Mouse (Mus musculus) stomach, postnatal 0 days (tissue): ENCODE data around the gene Casp9. TPM values are rescaled to one million over a fixed set of nuclear protein-coding genes. Genes with fewer than 3 reads are reported as not detected.

ENCODE experiments used
- ATAC-seq: fragments of 200-750 bp; cut with Nextera tagmentation; 2 replicates; pipeline ENCODE4 v1.8.0; 2017; ENCODE audit not compliant: low FRiP score, low TSS enrichment
- DNase-seq: peaks from one replicate; pipeline ENCODE4 v3.0.0-alpha.2; 2016; ENCODE audit warnings: low spot score
- H3K27ac ChIP-seq: fragments of 300-500 bp; sonication (generic); replicated peaks from 2 replicates; pipeline ENCODE4 v1.5.1; 2014; ENCODE audit warnings: mild to moderate bottlenecking, control low read depth
- H3K27me3 ChIP-seq: fragments of 300-500 bp; sonication (generic); 2 replicates; pipeline ENCODE4 v1.6.1; 2014; ENCODE audit warnings: low read length; ENCODE audit not compliant: control insufficient read depth, insufficient read depth
- H3K36me3 ChIP-seq: fragments of 300-500 bp; sonication (generic); 2 replicates; pipeline ENCODE4 v1.6.1; 2014; ENCODE audit warnings: low read length, mixed read lengths; ENCODE audit not compliant: control insufficient read depth, insufficient read depth
- H3K4me1 ChIP-seq: fragments of 300-500 bp; sonication (generic); replicated peaks from 2 replicates; pipeline ENCODE4 v1.6.1; 2014; ENCODE audit warnings: antibody characterized with exemption; ENCODE audit not compliant: control insufficient read depth, insufficient read depth
- H3K4me2 ChIP-seq: fragments of 300-500 bp; sonication (generic); replicated peaks from 2 replicates; pipeline ENCODE4 v1.6.1; 2014; ENCODE audit warnings: low read depth, mild to moderate bottlenecking, control low read depth, moderate library complexity
- H3K4me3 ChIP-seq: fragments of 300-500 bp; sonication (generic); 2 replicates; pipeline ENCODE4 v1.5.1; 2014; ENCODE audit warnings: low read depth, low read length, control low read depth
- H3K9ac ChIP-seq: fragments of 300-500 bp; sonication (generic); 2 replicates; pipeline ENCODE4 v1.6.1; 2014; ENCODE audit warnings: mild to moderate bottlenecking, low read length, control low read depth, mixed read lengths
- H3K9me3 ChIP-seq: fragments of 300-500 bp; sonication (generic); 2 replicates; pipeline ENCODE4 v1.6.1; 2016; ENCODE audit warnings: low read length; ENCODE audit not compliant: control insufficient read depth
- CTCF ChIP-seq: IDR thresholded peaks from 2 replicates; pipeline ENCODE4 v1.5.1; 2016; ENCODE audit warnings: antibody characterized with exemption, low read depth, mild to moderate bottlenecking, moderate library complexity
- EP300 ChIP-seq: optimal IDR thresholded peaks from 2 replicates; pipeline ENCODE3; 2016; ENCODE audit warnings: antibody characterized with exemption
- WGBS: fragments of 180-500 bp; shearing (Covaris S2); extraction: QIAGEN DNeasy Blood & Tissue Kit; methylation state at CpG from one replicate; pipeline ENCODE4 v1.1.7; 2014; 5-methylcytosine and 5-hydroxymethylcytosine counted together
- polyA plus RNA-seq: library from polyadenylated mRNA; unstranded; fragments of >200 nt; fragmentation: Nextera tagmentation; extraction: Ambion mirVana; gene quantifications from 2 replicates; pipeline ENCODE4 v1.2.1, GENCODE M21; 2015

Gene Casp9
- polyA plus RNA-seq, 1 experiment from 2014 or later: 9.8 TPM

DNA sequence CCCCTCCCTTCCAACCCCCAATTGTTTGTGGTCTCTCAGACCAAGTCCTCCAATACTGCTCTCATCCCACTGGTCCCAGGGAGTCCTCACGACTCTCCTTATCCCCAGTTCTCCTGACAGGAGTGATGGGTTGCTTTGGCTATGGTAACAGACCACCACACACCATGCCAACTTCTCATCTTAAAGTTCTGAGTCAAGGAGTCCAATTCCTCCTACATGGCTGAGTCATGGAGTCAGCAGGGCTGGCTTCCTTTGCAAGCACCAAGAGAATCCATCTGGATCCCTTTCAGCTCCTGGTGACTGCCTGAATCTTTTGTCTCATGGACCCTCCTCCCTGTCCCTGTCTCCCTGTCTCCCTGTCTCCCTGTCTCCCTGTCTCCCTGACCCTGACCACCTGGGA lies 40.5 kb downstream of the Casp9 start:
- no peak overlapping the region for H3K4me3 ChIP-seq
- H3K4me2 ChIP-seq: no peak overlapping the region
- ATAC-seq (no peak), DNase-seq (no peak)
- 53% methylated on average over 1 of the region's 1 CpGs for WGBS
- H3K4me1 ChIP-seq: no peaks in the 10 kb centered on the region
- no peak for TF ChIP-seq CTCF
- TF ChIP-seq EP300: no peak
- no peak overlapping the region for H3K9ac ChIP-seq
- no peaks in the 10 kb centered on the region for H3K36me3 ChIP-seq
- H3K9me3 ChIP-seq: no peaks in the 10 kb centered on the region
- H3K27me3 ChIP-seq: no peaks in the 10 kb centered on the region
- no peak overlapping the region for H3K27ac ChIP-seq

- Histone ChIP-seq H3K9me3 (no peaks in the 10 kb centered on the region), H3K27me3 (no peaks in the 10 kb centered on the region), H3K9ac (no peak overlapping the region), H3K36me3 (no peaks in the 10 kb centered on the region), H3K4me2 (no peak overlapping the region), H3K4me1 (no peaks in the 10 kb centered on the region), H3K4me3 (no peak overlapping the region), H3K27ac (no peak overlapping the region)
- peak; percentile 15; the same call in 1 of the 2 replicates for ATAC-seq
- DNase-seq: no peak
- no peak for TF ChIP-seq CTCF
- TF ChIP-seq EP300: no peak
- whole genome bisulfite sequencing: 48% methylated on average over 5 of the region's 5 CpGs
These were observed 41.2 kb downstream of the Casp9 start for GRCm38 (mm10) chr4:141834536-141835095.

GRCm38 (mm10) chr4:141845999-141846398 lies 52.6 kb downstream of the Casp9 start, which contains the start of gene Ctrc:
Gene Ctrc (minus strand): TSS chr4:141846359.
- Histone ChIP-seq H3K4me1 (no peaks in the 10 kb centered on the region), H3K36me3 (no peaks in the 10 kb centered on the region), H3K27ac (no peak within 1 kb of the TSS), H3K9ac (no peak within 1 kb of the TSS), H3K9me3 (no peaks in the 10 kb centered on the region), H3K4me2 (no peak within 1 kb of the TSS), H3K4me3 (no peak within 1 kb of the TSS), H3K27me3 (no peaks in the 10 kb centered on the region)
- ATAC-seq: no peak
- TF ChIP-seq CTCF (no peak), EP300 (no peak)
- WGBS: 81% methylated on average over 6 of the region's 6 CpGs
- DNase-seq: no peak

DNA sequence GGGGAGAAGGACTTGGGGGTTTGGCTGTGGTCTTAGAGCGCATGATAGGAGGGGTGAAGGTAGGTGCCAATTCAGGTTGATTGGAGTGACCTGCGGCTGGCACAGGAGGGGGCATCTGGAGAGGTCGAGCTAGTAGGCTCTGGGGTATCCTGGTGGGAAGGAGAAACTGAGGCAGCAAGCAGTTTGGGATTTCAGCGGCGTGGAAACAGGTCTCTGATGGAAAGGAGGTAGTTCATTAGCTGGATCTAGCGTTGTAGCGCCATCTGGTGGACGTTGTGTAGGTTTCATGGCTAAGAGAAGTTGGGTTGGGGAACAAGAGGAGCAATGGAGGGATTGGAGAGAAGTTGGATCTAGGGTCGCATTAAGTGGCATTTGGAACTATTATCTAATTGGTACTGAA lies 60.0 kb downstream of the Casp9 start:
- no peak overlapping the region for H3K4me2 ChIP-seq
- no peaks in the 10 kb centered on the region for H3K36me3 ChIP-seq
- H3K9ac ChIP-seq: no peak overlapping the region
- no peaks in the 10 kb centered on the region for H3K27me3 ChIP-seq
- no peak overlapping the region for H3K27ac ChIP-seq
- TF ChIP-seq CTCF (peak; percentile 88), EP300 (no peak)
- no peak overlapping the region for H3K4me3 ChIP-seq
- H3K4me1 ChIP-seq: no peaks in the 10 kb centered on the region
- 64% methylated on average over 9 of the region's 9 CpGs for WGBS
- no peaks in the 10 kb centered on the region for H3K9me3 ChIP-seq
- ATAC-seq: no peak
- DNase-seq: peak; percentile 68

GRCm38 (mm10) chr4:141857422-141857930 lies 64.1 kb downstream of the Casp9 start:
- no peak overlapping the region for H3K4me3 ChIP-seq
- peak; percentile 45 for ATAC-seq
- no peaks in the 10 kb centered on the region for H3K9me3 ChIP-seq
- H3K4me1 ChIP-seq: no peaks in the 10 kb centered on the region
- H3K27ac ChIP-seq: 0 out of 2 replicates have a peak overlapping the region, but pooled peaks have one; percentile 25
- 12% methylated on average over 10 of the region's 10 CpGs for WGBS
- H3K27me3 ChIP-seq: no peaks in the 10 kb centered on the region
- H3K9ac ChIP-seq: no peak overlapping the region
- peak; percentile 89 for DNase-seq
- peaks cover 7% of the 10 kb centered on the region for H3K36me3 ChIP-seq
- TF ChIP-seq EP300: no peak
- TF ChIP-seq CTCF: peak; percentile 97
- no peak overlapping the region for H3K4me2 ChIP-seq

DNA sequence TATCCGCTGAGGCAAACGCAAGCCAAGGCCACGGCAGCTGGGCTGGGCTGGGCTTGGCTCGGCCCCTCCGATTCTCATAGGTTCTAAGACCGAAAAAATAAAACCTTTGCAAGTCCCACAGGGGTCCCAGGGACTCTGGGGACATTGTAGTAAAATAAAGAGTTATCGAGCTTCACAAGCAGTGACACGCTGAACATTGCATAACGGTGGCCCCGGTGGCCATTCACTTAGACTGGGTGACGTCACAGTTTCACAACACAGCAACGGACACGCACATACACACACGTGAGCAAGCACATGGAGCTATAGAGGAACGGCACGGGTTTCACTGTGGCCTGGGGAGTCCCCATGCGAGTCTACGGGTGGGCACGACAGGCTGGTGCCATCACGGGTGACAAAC lies 65.1 kb downstream of the Casp9 start:
- peaks cover 7% of the 10 kb centered on the region for H3K36me3 ChIP-seq
- TF ChIP-seq EP300 (no peak), CTCF (no peak)
- DNase-seq (no peak), ATAC-seq (no peak)
- H3K4me3 ChIP-seq: no peak overlapping the region
- 0 out of 2 replicates have a peak overlapping the region, but pooled peaks have one; percentile 30 for H3K27ac ChIP-seq
- H3K9ac ChIP-seq: no peak overlapping the region
- no peak overlapping the region for H3K4me2 ChIP-seq
- no peaks in the 10 kb centered on the region for H3K27me3 ChIP-seq
- WGBS: 56% methylated on average over 20 of the region's 20 CpGs
- H3K4me1 ChIP-seq: no peaks in the 10 kb centered on the region
- no peaks in the 10 kb centered on the region for H3K9me3 ChIP-seq
